Mouse (Mus musculus) heart, embryonic 15.5 days (tissue): ENCODE data around the gene Prpsap2. TPM values are rescaled to one million over a fixed set of nuclear protein-coding genes. Genes with fewer than 3 reads are reported as not detected.
"Not testable (repeated sequence)": the region's sequence is repeated elsewhere in the genome, so short reads cannot be mapped to it uniquely, and the experiment has no call there.

Experiments used
- ATAC-seq: fragments of 200-750 bp; cut with Nextera tagmentation; replicated peaks from 2 replicates; pipeline ENCODE4 v1.8.0; 2017; ENCODE audit warnings: low read depth, moderate TSS enrichment; ENCODE audit not compliant: insufficient number of reproducible peaks, insufficient read depth, low FRiP score
- H3K27ac ChIP-seq: fragments of 300-500 bp; sonication (generic); 2 replicates; pipeline ENCODE4 v1.5.1; 2015; ENCODE audit warnings: mild to moderate bottlenecking, inconsistent platforms
- H3K27me3 ChIP-seq: fragments of 300-500 bp; sonication (generic); 2 replicates; pipeline ENCODE4 v1.6.1; 2015; ENCODE audit warnings: inconsistent platforms
- H3K36me3 ChIP-seq: fragments of 300-500 bp; sonication (generic); 2 replicates; pipeline ENCODE4 v1.6.1; 2015; ENCODE audit warnings: mild to moderate bottlenecking, inconsistent platforms
- H3K4me1 ChIP-seq: fragments of 300-500 bp; sonication (generic); replicated peaks from 2 replicates; pipeline ENCODE4 v1.6.1; 2015; ENCODE audit warnings: inconsistent platforms
- H3K4me2 ChIP-seq: fragments of 300-500 bp; sonication (generic); 2 replicates; pipeline ENCODE4 v1.6.1; 2015; ENCODE audit warnings: inconsistent platforms, mild to moderate bottlenecking, moderate library complexity
- H3K4me3 ChIP-seq: fragments of 300-500 bp; sonication (generic); 2 replicates; pipeline ENCODE4 v1.5.1; 2015; ENCODE audit warnings: mild to moderate bottlenecking, inconsistent platforms
- H3K9ac ChIP-seq: fragments of 300-500 bp; sonication (generic); 2 replicates; pipeline ENCODE4 v1.6.1; 2015; ENCODE audit warnings: mild to moderate bottlenecking, inconsistent platforms
- H3K9me3 ChIP-seq: fragments of 300-500 bp; sonication (generic); replicated peaks from 2 replicates; pipeline ENCODE4 v1.6.1; 2016; ENCODE audit warnings: inconsistent platforms
- WGBS: fragments of 180-500 bp; shearing (Covaris S2); methylation state at CpG from one replicate; pipeline ENCODE4 v1.1.7; 2015; ENCODE audit warnings: mixed read lengths; 5-methylcytosine and 5-hydroxymethylcytosine counted together
- polyA plus RNA-seq: library from polyadenylated mRNA; unstranded; fragments of >200 nt; fragmentation: Nextera tagmentation; extraction: Ambion mirVana; gene quantifications from 2 replicates; pipeline ENCODE4 v1.2.1, GENCODE M21; 2015

The Prpsap2 gene
- 14.2 and 15.8 TPM in 2 replicates for polyA plus RNA-seq

- Histone ChIP-seq H3K4me1 (peaks cover 8% of the 10 kb centered on the region), H3K4me2 (peak within 1 kb of the TSS; percentile 70), H3K4me3 (peak within 1 kb of the TSS; percentile 72), H3K9ac (peak within 1 kb of the TSS; percentile 75), H3K27me3 (no peaks in the 10 kb centered on the region), H3K36me3 (no peaks in the 10 kb centered on the region), H3K27ac (peak within 1 kb of the TSS; percentile 84), H3K9me3 (no peaks in the 10 kb centered on the region)
- ATAC-seq, result peak; percentile 95
- WGBS, result under 1% methylated on average over 51 of the region's 51 CpGs
Measured at GRCm38 (mm10) chr11:61761584-61762407, at the start of gene Prpsap2. Prpsap2 (minus strand) TSS chr11:61762088.

DNA sequence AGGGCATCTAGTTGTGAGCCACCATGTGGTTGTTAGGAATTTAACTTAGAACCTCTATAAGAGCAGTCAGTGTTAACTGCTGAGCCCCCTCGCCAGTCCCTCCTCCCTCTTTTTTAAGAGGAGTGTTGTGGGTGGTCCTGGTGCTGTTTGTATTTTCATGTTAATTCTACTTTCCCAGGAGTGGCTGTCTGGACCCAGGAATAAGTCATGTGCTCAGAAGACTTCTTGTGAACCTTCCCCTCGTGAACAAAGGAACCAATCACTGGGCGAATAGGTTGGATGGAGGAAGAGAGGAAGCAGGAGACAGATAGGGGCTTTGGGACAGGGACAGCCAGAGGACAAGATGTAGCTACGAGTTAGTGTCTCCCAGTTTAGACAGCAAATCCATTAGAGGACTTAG lies 47.9 kb upstream of the Prpsap2 start:
- no peak overlapping the region for H3K9ac ChIP-seq
- no peaks in the 10 kb centered on the region for H3K4me1 ChIP-seq
- whole genome bisulfite sequencing, result 59% methylated on average over 4 of the region's 4 CpGs
- peaks cover 55% of the 10 kb centered on the region for H3K36me3 ChIP-seq
- H3K27me3 ChIP-seq, result no peaks in the 10 kb centered on the region
- H3K9me3 ChIP-seq, result no peaks in the 10 kb centered on the region
- H3K27ac ChIP-seq, result no peak overlapping the region
- H3K4me3 ChIP-seq, result no peak overlapping the region
- no peak for ATAC-seq
- H3K4me2 ChIP-seq, result no peak overlapping the region

DNA sequence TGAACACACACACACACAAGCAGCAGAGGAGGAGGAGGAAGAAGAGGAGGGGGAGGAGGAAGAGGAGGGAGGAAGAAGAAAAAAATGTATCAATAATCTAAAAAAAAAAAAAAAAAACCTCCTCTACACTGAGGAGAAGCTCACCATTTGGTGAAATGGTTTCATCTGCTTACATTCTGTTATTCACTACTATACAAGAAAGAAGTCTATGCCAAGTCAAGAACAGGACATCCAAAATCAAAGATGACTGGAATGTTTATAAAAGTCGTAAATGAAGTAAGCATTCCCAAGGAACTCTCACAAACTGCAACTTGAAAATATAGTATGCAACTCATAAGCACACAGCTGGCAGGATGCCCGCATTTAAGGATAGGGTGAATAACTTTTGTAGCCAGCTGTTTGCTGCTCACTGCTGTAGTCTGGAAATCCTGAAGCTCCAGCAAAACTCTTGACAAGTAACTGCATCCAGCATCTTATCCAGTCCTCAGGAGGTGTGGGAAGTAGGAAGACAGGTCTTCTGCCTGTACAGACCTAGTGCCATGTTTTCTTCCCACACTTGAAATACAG lies 46.7 kb upstream of the Prpsap2 start:
- Histone ChIP-seq H3K4me3 (no peak overlapping the region), H3K27me3 (no peaks in the 10 kb centered on the region), H3K4me2 (no peak overlapping the region), H3K36me3 (peaks cover 55% of the 10 kb centered on the region), H3K27ac (no peak overlapping the region), H3K9ac (no peak overlapping the region), H3K4me1 (no peaks in the 10 kb centered on the region), H3K9me3 (no peaks in the 10 kb centered on the region)
- WGBS, result 76% methylated on average over 2 of the region's 2 CpGs
- ATAC-seq, result no peak

GRCm38 (mm10) chr11:61793441-61793840 lies 31.6 kb upstream of the Prpsap2 start:
- no peaks in the 10 kb centered on the region for H3K9me3 ChIP-seq
- no peak for ATAC-seq
- H3K9ac ChIP-seq, result no peak overlapping the region
- no peak overlapping the region for H3K27ac ChIP-seq
- 82% methylated on average over 1 of the region's 1 CpGs for WGBS
- H3K36me3 ChIP-seq, result peaks cover 43% of the 10 kb centered on the region
- no peak overlapping the region for H3K4me3 ChIP-seq
- no peaks in the 10 kb centered on the region for H3K27me3 ChIP-seq
- H3K4me1 ChIP-seq, result peaks cover 4% of the 10 kb centered on the region; the same call in 1 of the 2 replicates
- no peak overlapping the region for H3K4me2 ChIP-seq

- Histone ChIP-seq H3K9me3 (no peaks in the 10 kb centered on the region), H3K4me3 (no peak overlapping the region), H3K27ac (no peak overlapping the region), H3K36me3 (peaks cover 54% of the 10 kb centered on the region), H3K4me2 (no peak overlapping the region), H3K4me1 (no peaks in the 10 kb centered on the region), H3K9ac (no peak overlapping the region), H3K27me3 (no peaks in the 10 kb centered on the region)
- WGBS, result 87% methylated on average over 1 of the region's 1 CpGs
- ATAC-seq, result no peak
Measured at GRCm38 (mm10) chr11:61788550-61788949, 26.7 kb upstream of the Prpsap2 start.

DNA sequence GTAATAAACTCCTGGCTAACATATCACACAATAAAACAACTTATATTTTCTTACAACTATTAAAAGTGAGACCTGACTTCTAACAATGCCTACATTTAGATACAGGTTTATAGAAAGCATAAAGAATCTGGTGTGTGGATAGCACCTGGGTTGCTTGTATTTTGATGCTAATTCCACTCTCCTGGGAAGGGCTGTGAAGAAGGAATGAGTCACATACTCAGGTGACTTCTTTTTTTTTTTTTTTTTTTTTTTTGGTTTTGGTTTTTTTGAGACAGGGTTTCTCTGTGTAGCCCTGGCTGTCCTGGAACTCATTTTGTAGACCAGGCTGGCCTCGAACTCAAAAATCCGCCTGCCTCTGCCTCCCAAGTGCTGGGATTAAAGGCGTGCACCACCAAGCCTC lies 20.6 kb upstream of the Prpsap2 start:
- not testable (repeated sequence) for H3K27ac ChIP-seq, H3K4me1 ChIP-seq, H3K9ac ChIP-seq, H3K4me3 ChIP-seq, H3K9me3 ChIP-seq, H3K4me2 ChIP-seq, ATAC-seq, H3K27me3 ChIP-seq
- H3K36me3 ChIP-seq, result peaks cover 49% of the 10 kb centered on the region
- 94% methylated on average over 3 of the region's 3 CpGs for WGBS

- Histone ChIP-seq H3K4me2 (no peak overlapping the region), H3K4me1 (no peaks in the 10 kb centered on the region), H3K9me3 (no peaks in the 10 kb centered on the region), H3K27me3 (no peaks in the 10 kb centered on the region), H3K9ac (no peak overlapping the region), H3K36me3 (peaks cover 33% of the 10 kb centered on the region), H3K4me3 (no peak overlapping the region), H3K27ac (no peak overlapping the region)
- no peak for ATAC-seq
- WGBS, result 78% methylated on average over 4 of the region's 4 CpGs
Measured at GRCm38 (mm10) chr11:61774551-61775149, 12.8 kb upstream of the Prpsap2 start.

- ATAC-seq, result no peak
- Histone ChIP-seq H3K36me3 (peaks cover 9% of the 10 kb centered on the region; the same call in 1 of the 2 replicates), H3K27ac (no peak overlapping the region), H3K27me3 (no peaks in the 10 kb centered on the region), H3K9ac (no peak overlapping the region), H3K4me3 (peak overlapping the region; percentile 72; the same call in 1 of the 2 replicates), H3K4me2 (peak overlapping the region; percentile 70), H3K4me1 (peaks cover 8% of the 10 kb centered on the region), H3K9me3 (no peaks in the 10 kb centered on the region)
- WGBS, result 69% methylated on average over 5 of the region's 5 CpGs
Measured at GRCm38 (mm10) chr11:61760518-61760917, 1.4 kb downstream of the Prpsap2 start.

- Histone ChIP-seq H3K9ac (no peak overlapping the region), H3K36me3 (peaks cover 36% of the 10 kb centered on the region)
- 86% methylated on average over 2 of the region's 2 CpGs for WGBS
Measured at GRCm38 (mm10) chr11:61757151-61757550, 4.7 kb downstream of the Prpsap2 start.

DNA sequence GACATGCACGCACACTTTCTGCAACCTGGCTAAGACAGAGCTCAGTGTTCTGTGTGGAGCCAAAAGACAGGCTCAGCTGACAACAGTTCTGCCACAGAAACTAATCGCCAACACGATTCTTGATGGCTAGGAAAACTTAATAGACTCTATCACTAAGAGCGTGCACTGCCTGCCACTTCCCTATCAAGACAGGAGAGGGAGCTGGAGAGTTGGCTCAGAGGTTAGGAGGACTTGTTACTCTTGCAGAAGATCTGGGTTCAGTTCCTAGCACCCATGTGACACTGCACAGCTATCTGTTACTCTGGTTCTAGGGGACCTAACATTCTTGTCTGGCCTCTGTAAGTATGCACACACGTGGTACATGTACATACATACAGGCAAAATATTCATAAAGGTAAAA lies 10.3 kb downstream of the Prpsap2 start:
- Histone ChIP-seq H3K4me3 (no peak overlapping the region), H3K36me3 (peaks cover 52% of the 10 kb centered on the region), H3K4me2 (no peak overlapping the region), H3K27ac (no peak overlapping the region), H3K9ac (no peak overlapping the region), H3K4me1 (no peaks in the 10 kb centered on the region), H3K27me3 (no peaks in the 10 kb centered on the region), H3K9me3 (no peaks in the 10 kb centered on the region)
- 79% methylated on average over 5 of the region's 5 CpGs for WGBS
- ATAC-seq, result no peak

More at GRCm38 (mm10) chr11:61757151-61757550, 4.7 kb downstream of the Prpsap2 start:
- Histone ChIP-seq H3K4me1 (peaks cover 8% of the 10 kb centered on the region), H3K27ac (no peak overlapping the region), H3K9me3 (no peaks in the 10 kb centered on the region), H3K4me2 (no peak overlapping the region), H3K27me3 (no peaks in the 10 kb centered on the region), H3K4me3 (no peak overlapping the region)
- no peak for ATAC-seq

DNA sequence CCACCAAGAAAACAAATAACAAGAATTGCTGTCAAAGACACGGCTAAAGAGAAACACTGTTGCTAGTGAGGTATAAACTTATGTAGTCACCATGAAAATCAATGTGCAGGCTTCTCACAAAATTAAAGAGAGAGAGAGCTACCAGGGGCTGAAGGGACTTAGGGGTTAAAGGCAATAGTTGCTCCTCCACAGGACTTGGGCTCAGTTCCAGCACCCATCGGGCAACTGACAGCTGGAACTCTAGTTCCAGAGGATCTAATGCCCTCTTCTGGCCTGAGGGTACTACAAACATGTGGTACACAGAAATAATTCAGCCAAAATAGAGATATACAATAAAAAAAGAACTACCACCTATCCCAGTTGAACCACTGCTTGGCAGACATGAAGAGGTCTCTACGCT lies 14.7 kb downstream of the Prpsap2 start:
- no peak for ATAC-seq
- WGBS, result 65% methylated on average over 3 of the region's 3 CpGs
- H3K4me1 ChIP-seq, result no peaks in the 10 kb centered on the region
- H3K9me3 ChIP-seq, result no peaks in the 10 kb centered on the region
- H3K4me3 ChIP-seq, result no peak overlapping the region
- no peak overlapping the region for H3K4me2 ChIP-seq
- H3K27ac ChIP-seq, result no peak overlapping the region
- no peak overlapping the region for H3K9ac ChIP-seq
- H3K36me3 ChIP-seq, result peaks cover 39% of the 10 kb centered on the region
- H3K27me3 ChIP-seq, result no peaks in the 10 kb centered on the region
